Mouse (Mus musculus): ENCODE measurements around the gene Jmjd1c.

Jmjd1c gene

DNA sequence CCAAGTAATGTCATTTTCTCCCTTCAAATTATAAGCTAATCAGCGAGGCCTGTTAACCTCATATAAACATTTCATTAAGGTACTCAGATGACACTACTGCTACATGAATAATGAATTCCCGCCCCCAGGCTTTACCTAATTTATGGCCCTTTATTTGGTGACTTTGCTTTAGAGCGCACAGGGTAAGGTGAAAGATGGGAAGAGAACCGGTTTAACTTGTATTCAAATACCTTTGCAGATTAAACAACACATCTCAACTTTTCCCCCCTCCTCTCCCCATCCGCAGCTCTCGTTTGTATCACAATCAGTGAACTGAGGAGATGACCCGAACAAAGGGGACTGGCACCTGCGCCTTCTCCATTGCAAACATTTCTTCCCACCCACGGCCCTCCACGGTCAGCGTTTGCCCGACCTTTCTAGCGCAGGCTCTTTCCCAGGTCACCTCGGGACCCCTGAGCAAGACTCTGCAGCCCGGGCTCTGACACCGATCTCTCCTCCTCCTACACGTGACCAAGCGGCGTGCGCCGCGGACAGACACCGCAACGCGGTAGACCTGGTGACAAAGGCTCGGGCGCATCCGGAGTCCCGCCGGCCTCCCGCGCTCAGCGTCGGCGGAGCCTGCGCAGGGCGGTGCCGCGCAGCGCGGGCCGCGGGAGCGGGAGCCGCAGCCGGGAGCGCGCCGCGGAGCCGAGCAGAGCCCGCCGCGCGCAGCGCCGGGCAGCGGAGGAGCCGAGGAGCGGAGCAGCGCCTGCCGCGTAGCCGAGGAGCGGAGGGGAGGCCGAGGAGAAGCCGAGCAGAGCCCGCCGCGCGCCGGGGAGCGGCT lies at the start of gene Jmjd1c:
Gene Jmjd1c (plus strand): TSS at position 328 of the 823 bp plus-strand sequence.
- peak; percentile 86 for DNase-seq (ENCODE audit: low read depth)

DNA sequence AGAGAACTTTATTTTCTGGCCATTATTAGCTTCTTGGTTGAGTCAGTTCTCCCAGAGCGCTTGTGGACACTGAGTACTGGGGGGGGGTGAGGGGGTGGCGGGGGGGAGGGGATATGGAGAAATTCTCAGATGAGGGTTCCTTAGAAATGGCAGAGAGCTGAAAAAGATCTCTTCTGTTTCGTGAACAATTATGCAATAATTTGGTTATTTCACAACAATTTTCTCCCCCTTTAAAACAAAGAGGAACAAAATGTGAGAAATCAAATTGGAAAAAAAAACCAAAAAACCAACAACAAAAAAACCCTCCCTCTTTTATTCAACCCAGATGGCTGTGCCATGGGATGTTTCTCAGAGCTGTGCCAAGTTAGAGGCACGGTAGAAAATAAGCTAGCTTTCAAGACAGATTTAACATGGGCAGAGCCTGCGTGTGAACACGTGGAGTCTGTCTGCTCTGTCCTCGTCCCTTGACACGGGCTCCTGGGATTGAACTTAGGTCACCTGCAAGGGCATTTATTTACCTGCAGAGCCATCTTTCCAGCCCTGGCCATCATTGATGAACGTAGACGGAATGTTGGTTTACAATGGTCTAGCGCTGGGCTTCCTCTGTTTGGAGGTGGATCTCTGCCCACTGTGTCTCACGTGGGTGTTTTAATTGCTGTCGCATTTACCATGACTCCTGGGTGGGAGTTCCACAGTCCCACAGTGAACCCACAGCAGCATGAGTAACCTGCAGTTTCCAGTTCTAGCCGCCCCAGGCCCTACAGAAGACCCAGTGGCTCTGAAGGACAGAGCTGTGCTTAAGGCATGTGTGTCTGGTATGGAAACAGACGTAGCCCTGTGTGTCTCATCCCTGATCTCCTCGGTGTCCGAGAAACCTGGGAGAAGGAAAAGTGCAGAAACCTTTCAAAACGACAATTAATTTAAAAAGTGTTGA lies 47.9 kb upstream of the Jmjd1c start:
- DNase-seq (ENCODE audit: low read depth), result peak; percentile 67

DNA sequence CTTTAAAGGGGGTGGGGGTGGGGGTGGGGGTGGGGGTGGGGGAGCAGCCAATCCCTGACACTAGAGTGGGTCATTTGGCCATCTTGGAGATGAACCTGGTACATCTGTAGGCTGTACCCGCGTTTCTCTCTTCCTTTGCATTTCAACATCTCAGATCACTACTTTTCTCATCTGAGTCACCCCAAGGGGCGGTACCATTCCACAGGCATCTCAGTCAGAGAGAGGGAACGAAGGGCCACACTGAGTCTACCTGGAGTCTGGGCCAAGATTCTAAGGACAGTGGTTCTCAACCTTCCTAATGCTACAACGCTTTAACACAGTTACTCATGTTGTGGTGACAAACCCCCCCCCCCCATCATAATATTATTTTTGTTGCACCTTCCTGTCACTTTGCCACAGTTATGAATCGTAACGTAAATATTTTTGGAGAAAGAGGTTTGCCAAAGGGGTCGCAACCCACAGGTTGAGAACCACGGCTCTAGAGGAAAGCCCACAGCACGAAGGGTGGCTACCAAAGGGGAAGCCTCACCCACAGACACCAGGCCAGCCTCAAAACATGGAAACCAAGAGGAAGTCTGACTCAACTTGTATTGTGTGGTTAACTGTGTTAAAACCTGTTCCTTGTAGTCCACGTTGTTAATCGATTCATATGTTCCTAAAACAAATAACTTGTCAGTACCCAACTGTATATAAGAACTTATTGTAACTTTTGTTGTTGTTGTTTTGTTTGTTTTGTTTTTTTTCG lies 46.9 kb upstream of the Jmjd1c start:
- peak; percentile 72 for DNase-seq (ENCODE audit: low read depth)

DNA sequence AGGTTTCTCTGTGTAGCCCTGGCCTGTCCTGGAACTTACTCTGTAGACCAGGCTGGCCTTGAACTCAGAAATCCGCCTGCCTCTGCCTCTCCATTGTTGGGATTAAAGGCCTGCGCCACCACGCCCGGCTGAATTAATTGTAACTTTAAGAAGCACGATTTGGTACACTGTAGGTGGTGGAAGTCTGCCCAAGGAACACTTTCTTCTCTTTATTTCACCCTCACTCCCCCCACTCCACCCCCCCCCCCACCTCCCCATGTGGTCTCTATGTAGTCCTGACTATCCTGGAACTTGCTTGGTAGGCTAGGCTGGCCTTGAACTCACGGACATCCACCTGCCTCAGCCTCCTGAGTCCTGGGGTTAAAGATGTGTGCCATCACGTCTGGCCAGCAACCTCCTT lies 46.3 kb upstream of the Jmjd1c start:
- DNase-seq (ENCODE audit: low read depth), result no peak

DNA sequence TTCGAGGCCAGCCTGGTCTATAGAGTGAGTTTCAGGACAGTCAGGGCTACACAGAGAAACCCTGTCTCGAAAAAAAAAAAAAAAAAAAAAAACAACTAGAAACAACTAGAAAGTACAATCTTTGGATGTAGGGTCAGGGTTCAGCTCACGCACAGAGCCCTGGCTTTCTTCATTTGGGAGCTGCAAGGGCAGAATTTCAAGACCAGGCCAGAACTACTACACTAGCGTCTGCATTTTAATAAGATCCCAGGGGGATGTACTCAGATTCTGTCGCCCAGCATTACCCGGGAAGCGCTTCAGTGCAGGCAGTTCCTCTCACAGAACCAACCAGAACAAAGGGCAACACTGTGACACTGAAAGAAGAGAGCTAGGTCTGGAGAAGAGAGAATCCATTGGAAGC lies 45.2 kb upstream of the Jmjd1c start:
- no peak for DNase-seq (ENCODE audit: low read depth)

DNA sequence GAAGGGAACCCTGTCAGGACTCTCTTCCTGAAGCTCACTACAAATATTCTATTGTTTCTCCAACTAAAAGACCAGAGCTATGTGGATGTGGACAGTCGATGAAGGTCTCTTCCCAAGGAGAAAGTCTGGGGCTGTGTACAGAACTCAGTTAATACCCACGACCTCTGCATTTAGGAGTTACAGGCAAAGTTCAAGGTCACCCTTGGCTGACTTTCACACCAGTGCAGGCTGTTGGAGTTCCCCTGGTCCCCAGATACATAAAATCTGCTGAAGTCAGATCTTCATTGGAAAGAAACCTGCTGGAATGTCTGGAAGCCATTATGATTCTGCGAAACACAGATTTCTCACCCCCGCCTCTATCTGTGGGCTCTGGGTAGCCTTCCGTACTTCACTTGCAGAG lies 44.5 kb upstream of the Jmjd1c start:
- DNase-seq (ENCODE audit: low read depth), result no peak

DNA sequence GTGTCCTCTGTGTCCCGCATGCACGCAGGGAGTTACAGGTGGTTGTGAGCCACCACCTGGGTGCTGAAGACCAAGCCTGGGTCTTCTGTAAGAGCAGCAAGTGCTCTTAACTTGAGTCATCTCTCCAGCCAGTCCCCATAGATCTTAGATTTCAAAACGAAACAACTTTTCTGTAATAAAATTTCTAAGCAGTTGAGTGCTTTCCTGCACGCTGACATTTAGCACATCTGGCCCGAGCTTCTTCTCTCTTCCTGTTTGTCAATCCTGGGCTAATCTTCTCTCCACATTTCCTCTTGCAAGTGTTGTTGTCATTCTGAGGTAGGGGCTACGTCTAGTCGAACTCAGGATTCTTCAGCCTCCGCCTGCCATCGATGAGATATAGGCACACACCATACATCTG lies 43.5 kb upstream of the Jmjd1c start:
- no peak for DNase-seq (ENCODE audit: low read depth)

DNA sequence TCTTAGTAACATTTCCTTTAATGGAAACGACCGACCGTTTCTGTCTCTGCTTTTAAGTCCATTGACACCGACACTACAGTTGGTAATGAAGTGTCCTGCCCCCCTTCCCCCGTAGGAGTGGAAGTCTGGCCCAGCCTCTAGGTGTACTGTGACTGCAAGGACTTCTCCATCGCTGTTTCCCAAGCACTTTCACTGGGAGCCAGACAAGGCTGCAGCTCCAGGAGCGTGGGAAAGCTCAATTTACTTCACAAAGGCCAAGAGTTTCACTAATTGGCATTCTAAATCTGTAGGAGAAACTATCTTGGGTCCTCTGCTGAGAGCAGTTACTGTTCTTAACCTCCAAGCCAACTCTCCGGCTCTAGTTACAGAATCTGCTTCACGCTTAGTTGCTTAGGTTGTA lies 42.5 kb upstream of the Jmjd1c start:
- DNase-seq (ENCODE audit: low read depth), result no peak

DNA sequence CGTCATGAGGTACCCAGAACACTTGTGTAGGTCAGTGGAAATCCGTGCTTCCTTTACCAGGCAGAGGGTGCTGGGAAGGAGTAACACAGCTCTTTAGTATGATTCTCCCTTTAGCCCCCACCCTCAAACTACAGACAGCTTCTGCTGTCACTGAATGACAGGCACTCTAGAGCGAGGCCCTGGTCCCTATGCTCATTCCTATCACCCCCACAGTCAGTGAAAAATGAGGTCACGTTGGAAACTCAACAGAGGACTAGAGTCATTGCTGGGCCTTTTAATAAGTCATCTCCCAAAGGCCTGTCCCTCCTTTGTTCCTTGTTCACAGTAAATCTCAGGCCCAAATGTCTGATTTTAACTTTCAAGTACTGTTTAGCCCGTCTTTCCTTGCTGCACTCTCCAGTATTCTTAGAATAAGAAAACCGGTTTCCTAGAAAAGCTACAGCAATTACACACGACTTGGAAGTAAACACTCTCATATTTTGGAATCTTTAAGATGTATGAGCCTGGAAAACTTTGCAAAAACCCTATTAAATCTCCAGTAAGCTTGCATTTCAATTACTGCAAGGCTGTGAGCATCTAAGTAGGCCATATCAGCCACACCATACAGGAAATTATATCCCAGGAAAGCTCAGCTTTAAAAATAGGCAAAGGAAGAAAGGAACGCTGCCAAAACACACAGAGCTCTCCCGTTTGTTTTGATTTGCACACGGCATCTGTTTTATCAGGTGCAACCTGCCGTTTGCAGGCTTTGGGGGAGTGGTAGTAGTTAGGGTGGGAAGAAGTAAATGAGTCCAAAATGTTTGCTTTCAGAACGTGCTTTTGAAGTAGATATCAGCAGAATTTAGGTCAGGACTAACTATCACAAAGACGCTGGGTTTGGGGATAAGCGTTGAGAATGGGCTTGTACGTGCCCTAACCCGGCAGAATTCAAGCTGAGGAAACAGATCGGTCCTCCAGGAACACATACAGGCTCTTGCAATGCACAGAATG lies 39.8 kb upstream of the Jmjd1c start:
- peak; percentile 11 for DNase-seq (ENCODE audit: low read depth)

DNA sequence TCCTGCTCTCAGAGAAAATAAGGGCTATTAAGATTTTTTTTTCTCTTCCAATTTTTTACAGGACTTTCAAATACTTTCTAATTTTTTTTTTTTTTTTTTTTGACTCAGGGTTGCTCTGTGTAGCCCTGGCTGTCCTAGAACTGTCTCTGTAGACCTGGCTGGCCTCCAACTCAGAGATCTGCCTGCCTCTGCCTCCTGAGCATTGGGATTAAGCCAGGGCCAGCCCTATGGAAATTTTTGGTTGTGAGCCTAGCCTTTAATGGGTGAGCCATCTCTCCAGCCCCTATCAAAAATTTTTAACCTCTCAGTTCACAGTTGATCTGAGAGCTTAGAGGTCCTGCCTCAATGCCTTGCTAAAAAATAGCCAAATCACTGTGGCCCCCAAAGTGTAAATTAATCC lies 38.7 kb upstream of the Jmjd1c start:
- no peak for DNase-seq (ENCODE audit: low read depth)

DNA sequence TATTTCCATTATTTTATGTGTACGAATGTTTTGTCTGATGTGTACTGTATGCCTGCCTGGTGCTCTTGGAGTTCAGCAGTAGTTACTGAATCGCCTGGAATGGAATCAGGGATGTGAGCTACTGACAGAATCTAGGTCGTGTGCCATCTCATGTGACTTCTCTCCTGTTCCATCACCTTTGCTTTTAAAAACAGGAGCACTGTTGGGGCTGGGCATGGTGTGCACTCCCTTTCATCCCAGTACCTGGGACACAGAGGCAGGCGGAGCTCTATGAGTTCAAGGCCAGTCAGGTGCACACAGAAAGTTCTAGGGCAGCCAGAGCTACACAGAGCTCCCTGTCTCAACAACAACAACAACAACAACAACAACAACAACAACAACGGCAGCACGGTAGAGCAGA lies 38.2 kb upstream of the Jmjd1c start:
- DNase-seq (ENCODE audit: low read depth), result no peak

DNA sequence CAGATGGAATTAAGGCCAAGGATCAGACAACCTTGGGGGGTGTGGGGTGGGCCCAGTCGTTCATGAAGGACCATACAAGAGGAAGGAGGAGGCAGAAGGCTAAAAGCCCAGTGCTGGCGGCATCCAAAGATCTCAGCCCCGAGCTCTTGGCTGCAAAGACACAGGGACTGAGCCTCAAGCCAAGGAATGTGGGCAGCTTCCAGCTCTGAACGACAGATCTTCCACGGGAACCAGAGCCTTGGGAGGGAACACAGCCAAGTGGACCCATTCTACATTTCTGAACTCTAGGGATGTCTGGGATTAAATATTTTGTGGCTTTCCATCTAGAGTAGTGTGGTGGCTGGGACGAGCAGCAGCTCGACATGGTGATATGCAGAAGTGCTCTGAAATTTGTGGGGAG lies 37.6 kb upstream of the Jmjd1c start:
- DNase-seq (ENCODE audit: low read depth), result peak; percentile 52

DNA sequence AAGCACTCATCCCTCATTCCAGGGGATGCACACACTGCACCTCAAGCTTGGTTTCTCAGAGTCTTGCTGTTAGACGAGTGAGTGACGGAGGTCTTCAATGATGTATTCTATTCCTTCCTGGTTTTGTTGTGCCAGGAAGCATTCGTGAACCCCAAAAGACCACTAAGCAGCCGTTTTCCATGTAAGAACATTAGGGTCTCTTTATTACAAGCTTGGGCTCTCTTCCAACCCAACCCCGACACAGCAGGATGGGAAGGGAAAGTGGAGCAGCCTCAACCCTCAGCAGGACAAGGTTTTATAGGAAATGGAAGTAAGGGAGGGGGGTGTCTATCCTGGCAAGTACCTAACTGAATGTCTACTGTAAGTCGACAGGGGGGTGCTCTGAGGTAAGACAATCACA lies 37.2 kb upstream of the Jmjd1c start:
- no peak for DNase-seq (ENCODE audit: low read depth)

DNA sequence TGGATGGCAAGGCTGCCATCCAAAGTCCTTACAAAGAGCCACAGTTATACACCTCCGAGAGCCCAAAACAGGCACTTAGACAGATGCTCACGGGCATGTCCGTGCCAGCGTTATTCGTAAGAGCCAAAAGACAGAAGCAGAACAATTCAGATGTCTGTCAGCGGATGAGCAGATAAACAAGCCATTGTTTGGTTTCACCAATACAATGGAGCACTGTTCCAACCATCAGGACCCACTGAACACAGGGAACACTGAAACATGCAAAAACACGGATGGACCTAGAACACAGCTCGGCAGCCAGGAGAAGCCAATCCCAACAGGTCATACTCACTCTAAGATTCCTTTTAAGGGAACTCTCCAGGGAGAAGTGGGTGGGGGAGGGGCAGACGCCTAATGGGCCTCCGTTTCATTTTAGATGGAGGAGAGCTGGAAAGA lies 34.5 kb upstream of the Jmjd1c start:
- DNase-seq (ENCODE audit: low read depth), result peak; percentile 17

DNA sequence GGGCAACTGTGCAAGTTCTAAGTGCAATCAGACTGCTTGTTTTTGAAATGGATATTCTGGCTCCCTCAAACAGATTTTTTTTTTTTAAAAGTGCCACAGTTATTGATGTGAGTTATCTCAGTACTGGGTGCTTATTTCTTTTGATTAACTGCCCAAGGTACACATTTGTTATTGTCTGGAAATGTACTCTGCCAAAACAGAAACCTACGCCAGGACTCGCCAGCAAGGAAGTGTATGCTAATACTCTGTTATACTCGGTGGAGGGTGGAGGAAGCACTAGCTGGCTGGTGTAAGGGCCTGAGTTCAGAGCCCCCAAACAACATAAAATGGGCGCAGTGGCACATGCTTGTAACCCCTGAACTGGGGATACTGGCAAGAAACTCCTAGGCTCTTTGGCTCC lies 34.1 kb upstream of the Jmjd1c start:
- DNase-seq (ENCODE audit: low read depth), result no peak

DNA sequence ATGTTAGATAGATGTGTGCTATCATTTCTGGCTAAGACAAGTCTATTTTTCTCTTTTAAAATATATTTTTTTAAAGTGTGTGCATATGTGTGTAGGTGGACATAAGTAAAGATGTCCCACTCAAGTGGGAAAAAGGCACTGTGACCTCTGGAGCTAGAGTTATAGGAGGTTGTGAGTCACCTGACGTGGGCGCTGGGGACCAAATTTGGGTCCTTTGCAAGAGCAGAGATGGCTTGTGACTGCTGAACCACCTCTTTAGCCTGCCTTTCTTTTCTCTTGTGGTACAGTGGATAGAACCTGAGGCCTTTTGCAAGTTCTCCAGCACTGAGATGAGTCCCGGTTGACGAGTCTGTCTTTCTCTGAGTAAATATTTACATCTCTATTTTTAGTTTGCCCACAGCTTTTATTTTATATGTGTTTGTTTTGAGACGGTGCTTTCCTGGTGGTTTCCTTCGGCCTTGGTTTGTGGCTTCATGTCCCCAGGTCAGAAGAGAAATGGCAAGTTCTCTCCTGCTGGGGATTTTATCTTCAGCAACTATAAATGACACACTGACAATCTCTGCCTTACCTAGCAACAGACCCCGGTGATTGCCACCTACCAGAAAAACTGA lies 30.5 kb upstream of the Jmjd1c start:
- no peak for DNase-seq (ENCODE audit: low read depth)

DNA sequence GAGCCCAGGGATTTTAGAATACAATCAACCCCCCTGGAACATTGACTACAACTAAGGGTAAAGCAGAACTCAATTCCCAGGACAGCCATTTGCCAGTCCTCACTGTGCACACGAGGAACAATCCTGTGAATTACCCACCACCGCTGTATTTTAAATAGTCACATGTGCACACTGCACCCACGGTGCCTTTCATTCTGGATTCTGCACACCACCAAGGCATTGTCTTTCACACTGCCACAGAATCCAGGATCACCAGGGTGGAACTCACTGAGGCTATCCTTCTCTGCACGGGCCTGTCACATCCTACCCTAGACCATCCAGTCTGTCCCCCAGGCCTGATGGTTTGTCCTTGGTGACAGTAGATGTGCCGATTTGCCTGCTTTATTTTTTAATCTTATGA lies 30.0 kb upstream of the Jmjd1c start:
- DNase-seq (ENCODE audit: low read depth), result no peak

DNA sequence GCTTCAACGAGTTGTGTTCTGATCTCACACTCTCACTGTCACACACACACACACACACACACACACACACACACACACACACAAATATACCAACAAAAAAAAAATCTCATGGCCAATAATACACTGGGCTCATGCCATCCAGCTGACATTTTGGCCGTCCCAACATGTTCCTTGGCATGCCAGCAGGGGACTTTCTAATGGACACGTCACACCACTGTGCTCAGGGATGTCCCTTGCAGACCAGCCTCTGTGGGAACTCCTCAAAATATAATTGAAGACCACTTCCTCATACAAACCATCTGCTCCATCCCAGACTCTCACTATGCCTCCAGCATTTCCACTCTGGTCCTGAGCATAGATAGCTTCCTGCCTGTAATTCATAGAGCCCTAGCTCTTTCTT lies 29.5 kb upstream of the Jmjd1c start:
- no peak for DNase-seq (ENCODE audit: low read depth)

DNA sequence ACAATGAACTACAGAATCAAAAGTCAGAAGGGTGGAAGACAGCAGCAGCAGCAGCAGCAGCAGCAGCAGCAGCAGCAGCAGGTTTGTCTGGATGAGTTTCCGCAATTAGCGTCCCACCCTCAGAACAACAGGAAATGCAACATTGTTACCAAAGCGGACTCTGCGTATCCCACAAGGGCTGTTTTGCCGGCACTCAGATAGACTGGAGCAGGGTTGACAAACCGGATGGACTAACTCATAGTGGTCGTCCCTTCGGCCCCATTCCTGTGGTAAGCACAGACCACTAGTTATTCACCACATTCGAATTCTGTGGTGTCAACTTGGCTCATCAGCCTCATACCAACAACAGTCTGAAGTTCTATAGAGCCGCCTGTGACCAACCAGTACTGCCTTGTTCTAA lies 26.9 kb upstream of the Jmjd1c start:
- DNase-seq (ENCODE audit: low read depth), result peak; percentile 17

DNA sequence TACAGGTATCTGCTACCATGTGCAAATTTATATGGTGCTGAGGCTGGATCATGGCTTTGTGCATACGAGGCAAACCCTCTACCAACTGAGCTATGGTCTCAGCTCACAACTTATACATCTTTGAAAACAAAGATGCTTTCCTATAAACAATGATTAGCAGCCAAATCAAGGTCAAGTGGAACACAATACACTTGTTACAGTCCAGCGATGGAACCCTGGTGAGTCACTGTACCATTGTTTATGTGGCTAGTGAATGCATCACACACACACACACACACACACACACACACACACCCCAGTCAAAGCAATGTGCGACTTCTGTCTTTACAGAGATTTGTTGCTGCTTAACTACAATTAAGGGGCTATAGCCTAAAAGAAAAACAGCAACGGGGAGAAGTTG lies 24.5 kb upstream of the Jmjd1c start:
- DNase-seq (ENCODE audit: low read depth), result peak; percentile 34

DNA sequence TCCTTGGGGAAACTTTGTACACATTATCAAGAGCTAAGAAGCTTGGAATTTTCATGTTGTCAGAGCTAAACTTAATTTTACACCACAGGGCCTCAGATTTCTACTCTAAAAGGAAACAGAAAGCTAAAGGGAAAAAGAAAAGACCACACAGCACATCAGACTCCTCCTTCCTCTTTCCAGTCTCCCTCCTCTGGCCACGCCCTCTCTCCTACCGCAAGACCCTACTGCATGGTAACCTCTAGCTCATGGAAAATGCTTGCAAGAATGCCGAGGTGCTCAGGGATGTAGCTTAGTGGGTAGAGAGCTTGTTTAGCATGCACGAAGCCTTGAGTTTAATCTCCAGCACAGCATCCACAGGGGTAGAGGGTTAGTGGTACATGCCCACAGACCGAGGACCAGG lies 24.0 kb upstream of the Jmjd1c start:
- DNase-seq (ENCODE audit: low read depth), result no peak

All from NIH3T3 (cell line).